Mouse (Mus musculus) ES-E14 (cell line): ENCODE measurements around the gene Prr15.

ENCODE experiments used
- CHD2 ChIP-seq: IDR thresholded peaks from 2 replicates; pipeline ENCODE4 v1.6.1; 2014; ENCODE audit warnings: mild to moderate bottlenecking, low read depth, low read length, inconsistent platforms
- ZNF384 ChIP-seq: IDR thresholded peaks from 2 replicates; pipeline ENCODE4 v1.6.1; 2012; ENCODE audit warnings: low read depth, low read length, inconsistent platforms

GRCm38 (mm10) chr6:54379356-54379755, 53.7 kb downstream of the Prr15 start:
- TF ChIP-seq ZNF384 (no peak), CHD2 (no peak)
